Mouse (Mus musculus) heart, embryonic 11.5 days (tissue): ENCODE data around the gene Olfr1410. TPM values are rescaled to one million over a fixed set of nuclear protein-coding genes. Genes with fewer than 3 reads are reported as not detected.
A peak's percentile ranks its signal among the peaks of the same experiment; 100 is the strongest.

ENCODE experiments used
- ATAC-seq: fragments of 200-750 bp; cut with Nextera tagmentation; replicated peaks from 2 replicates; pipeline ENCODE4 v1.8.0; 2017; ENCODE audit warnings: moderate library complexity; ENCODE audit not compliant: insufficient number of reproducible peaks, low FRiP score, low TSS enrichment
- H3K27ac ChIP-seq: fragments of 300-500 bp; sonication (generic); 2 replicates; pipeline ENCODE4 v1.5.1; 2014; ENCODE audit warnings: mild to moderate bottlenecking, low read depth, low read length
- H3K27me3 ChIP-seq: fragments of 300-500 bp; sonication (generic); 2 replicates; pipeline ENCODE4 v1.6.1; 2014; ENCODE audit warnings: mild to moderate bottlenecking, low read length, mixed read lengths; ENCODE audit not compliant: control insufficient read depth, insufficient read depth
- H3K36me3 ChIP-seq: fragments of 300-500 bp; sonication (generic); 2 replicates; pipeline ENCODE4 v1.6.1; 2014; ENCODE audit warnings: mild to moderate bottlenecking, low read length, moderate library complexity, mixed read lengths; ENCODE audit not compliant: control insufficient read depth, insufficient read depth
- H3K4me1 ChIP-seq: fragments of 300-500 bp; sonication (generic); 2 replicates; pipeline ENCODE4 v1.6.1; 2014; ENCODE audit warnings: low read length; ENCODE audit not compliant: control insufficient read depth, insufficient read depth
- H3K4me2 ChIP-seq: fragments of 300-500 bp; sonication (generic); 2 replicates; pipeline ENCODE4 v1.6.1; 2014; ENCODE audit warnings: mild to moderate bottlenecking, moderate library complexity
- H3K4me3 ChIP-seq: fragments of 300-500 bp; sonication (generic); 2 replicates; pipeline ENCODE4 v1.5.1; 2014; ENCODE audit warnings: low read depth, low read length
- H3K9ac ChIP-seq: fragments of 300-500 bp; sonication (generic); 2 replicates; pipeline ENCODE4 v1.6.1; 2014; ENCODE audit warnings: mild to moderate bottlenecking, low read depth, low read length, moderate library complexity
- H3K9me3 ChIP-seq: fragments of 300-500 bp; sonication (generic); replicated peaks from 2 replicates; pipeline ENCODE4 v1.6.1; 2016; ENCODE audit warnings: low read length; ENCODE audit not compliant: control insufficient read depth
- WGBS: fragments of 180-500 bp; shearing (Covaris S2); extraction: QIAGEN DNeasy Blood & Tissue Kit; methylation state at CpG from one replicate; pipeline ENCODE4 v1.1.7; 2014; ENCODE audit not compliant: insufficient replicate concordance; 5-methylcytosine and 5-hydroxymethylcytosine counted together
- polyA plus RNA-seq: library from polyadenylated mRNA; unstranded; fragments of >200 nt; fragmentation: Nextera tagmentation; extraction: Ambion mirVana; gene quantifications from 2 replicates; pipeline ENCODE4 v1.2.1, GENCODE M21; 2014

Gene Olfr1410
- polyA plus RNA-seq, 1 experiment from 2014 or later = not detected

GRCm38 (mm10) chr1:92636015-92636414 is 30.4 kb downstream of the Olfr1410 start:
- H3K4me2 ChIP-seq = no peak overlapping the region
- no peak overlapping the region for H3K9ac ChIP-seq
- peaks cover 3% of the 10 kb centered on the region for H3K36me3 ChIP-seq
- no peak for ATAC-seq
- peaks cover 12% of the 10 kb centered on the region for H3K4me1 ChIP-seq
- H3K27me3 ChIP-seq = no peaks in the 10 kb centered on the region
- H3K4me3 ChIP-seq = no peak overlapping the region
- no peak overlapping the region for H3K27ac ChIP-seq
- no peaks in the 10 kb centered on the region for H3K9me3 ChIP-seq
- 83% methylated on average over 8 of the region's 8 CpGs for WGBS

GRCm38 (mm10) chr1:92636676-92637075 is 31.1 kb downstream of the Olfr1410 start:
- Histone ChIP-seq H3K27ac (no peak overlapping the region), H3K9me3 (no peaks in the 10 kb centered on the region), H3K4me3 (no peak overlapping the region), H3K27me3 (no peaks in the 10 kb centered on the region), H3K36me3 (peaks cover 3% of the 10 kb centered on the region), H3K4me2 (no peak overlapping the region), H3K9ac (no peak overlapping the region), H3K4me1 (peaks cover 14% of the 10 kb centered on the region)
- WGBS = 90% methylated on average over 11 of the region's 11 CpGs
- ATAC-seq = no peak

GRCm38 (mm10) chr1:92637501-92638172 is 32.1 kb downstream of the Olfr1410 start:
- 92% methylated on average over 15 of the region's 15 CpGs for WGBS
- H3K36me3 ChIP-seq = peaks cover 3% of the 10 kb centered on the region
- no peak overlapping the region for H3K9ac ChIP-seq
- no peak overlapping the region for H3K4me3 ChIP-seq
- no peak overlapping the region for H3K27ac ChIP-seq
- H3K9me3 ChIP-seq = no peaks in the 10 kb centered on the region
- no peak for ATAC-seq
- H3K4me1 ChIP-seq = peaks cover 16% of the 10 kb centered on the region
- H3K4me2 ChIP-seq = no peak overlapping the region
- no peaks in the 10 kb centered on the region for H3K27me3 ChIP-seq

- ATAC-seq = no peak
- WGBS = 85% methylated on average over 3 of the region's 3 CpGs
- Histone ChIP-seq H3K9me3 (no peaks in the 10 kb centered on the region), H3K4me3 (no peak overlapping the region), H3K4me1 (peaks cover 16% of the 10 kb centered on the region), H3K36me3 (peaks cover 3% of the 10 kb centered on the region), H3K27ac (no peak overlapping the region), H3K4me2 (no peak overlapping the region), H3K9ac (no peak overlapping the region), H3K27me3 (no peaks in the 10 kb centered on the region)
These were observed 32.6 kb downstream of the Olfr1410 start for GRCm38 (mm10) chr1:92638181-92638580.

- Histone ChIP-seq H3K27me3 (no peaks in the 10 kb centered on the region), H3K27ac (no peak overlapping the region), H3K36me3 (peaks cover 3% of the 10 kb centered on the region), H3K4me2 (no peak overlapping the region), H3K9ac (no peak overlapping the region), H3K4me1 (peaks cover 16% of the 10 kb centered on the region), H3K9me3 (no peaks in the 10 kb centered on the region), H3K4me3 (no peak overlapping the region)
- WGBS = 92% methylated on average over 4 of the region's 4 CpGs
- ATAC-seq = no peak
These were observed 33.2 kb downstream of the Olfr1410 start for GRCm38 (mm10) chr1:92638736-92639135.

GRCm38 (mm10) chr1:92640393-92640792 is 34.8 kb downstream of the Olfr1410 start:
- no peak overlapping the region; the same call in 1 of the 2 replicates for H3K9ac ChIP-seq
- WGBS = 79% methylated on average over 6 of the region's 6 CpGs
- ATAC-seq = no peak
- H3K4me3 ChIP-seq = no peak overlapping the region
- peaks cover 3% of the 10 kb centered on the region for H3K36me3 ChIP-seq
- H3K27ac ChIP-seq = no peak overlapping the region
- no peaks in the 10 kb centered on the region for H3K27me3 ChIP-seq
- peak overlapping the region; percentile 98 for H3K4me2 ChIP-seq
- H3K4me1 ChIP-seq = peaks cover 16% of the 10 kb centered on the region
- no peaks in the 10 kb centered on the region for H3K9me3 ChIP-seq

- Histone ChIP-seq H3K9me3 (no peaks in the 10 kb centered on the region), H3K27me3 (peaks cover 11% of the 10 kb centered on the region), H3K9ac (peak within 1 kb of the TSS; percentile 94), H3K4me1 (peaks cover 16% of the 10 kb centered on the region), H3K36me3 (peaks cover under 1% of the 10 kb centered on the region), H3K4me3 (peak within 1 kb of the TSS; percentile 87), H3K4me2 (peak within 1 kb of the TSS; percentile 98), H3K27ac (peak within 1 kb of the TSS; percentile 41; the same call in 1 of the 2 replicates)
- ATAC-seq = peak; percentile 87
- 1% methylated on average over 50 of the region's 50 CpGs for WGBS
These were observed 36.1 kb downstream of the Olfr1410 start, which contains the start of gene Cops9 for GRCm38 (mm10) chr1:92641514-92642272. TSS of gene Cops9 (minus strand) at chr1:92641985.

GRCm38 (mm10) chr1:92643691-92644090 is 38.1 kb downstream of the Olfr1410 start:
- H3K4me3 ChIP-seq = no peak overlapping the region
- no peak overlapping the region for H3K27ac ChIP-seq
- H3K9ac ChIP-seq = no peak overlapping the region
- peaks cover 14% of the 10 kb centered on the region for H3K27me3 ChIP-seq
- H3K9me3 ChIP-seq = no peaks in the 10 kb centered on the region
- no peak for ATAC-seq
- H3K4me1 ChIP-seq = peaks cover 16% of the 10 kb centered on the region
- no peak overlapping the region for H3K4me2 ChIP-seq
- H3K36me3 ChIP-seq = no peaks in the 10 kb centered on the region
- 66% methylated on average over 4 of the region's 4 CpGs for WGBS
